Mouse (Mus musculus) T-cell, adult 2 months (primary cell): ENCODE data around the gene Rp9.
"Not testable (repeated sequence)": the region's sequence is repeated elsewhere in the genome, so short reads cannot be mapped to it uniquely, and the experiment has no call there.

Experiments
- DNase-seq: peaks from one replicate; pipeline ENCODE4 v3.0.0; 2022; ENCODE audit warnings: low spot score

Rp9 gene

GRCm38 (mm10) chr9:22420491-22420890 is 49.1 kb downstream of the Rp9 start:
- DNase-seq: no peak

- DNase-seq: no peak
Observed at GRCm38 (mm10) chr9:22419877-22420276, 49.7 kb downstream of the Rp9 start.

GRCm38 (mm10) chr9:22417547-22417946 is 52.0 kb downstream of the Rp9 start:
- DNase-seq: no peak

- DNase-seq: no peak
Observed at GRCm38 (mm10) chr9:22416187-22416586, 53.4 kb downstream of the Rp9 start.

- peak; percentile 95 for DNase-seq
Observed at GRCm38 (mm10) chr9:22411002-22411857, 58.3 kb downstream of the Rp9 start, which contains the start of gene 9530077C05Rik. Gene 9530077C05Rik, plus strand, starts transcription at chr9:22411513.

GRCm38 (mm10) chr9:22409501-22409900 is 60.0 kb downstream of the Rp9 start:
- no peak for DNase-seq

GRCm38 (mm10) chr9:22408344-22408743 is 61.2 kb downstream of the Rp9 start:
- DNase-seq: not testable (repeated sequence)

- not testable (repeated sequence) for DNase-seq
Observed at GRCm38 (mm10) chr9:22407633-22408032, 61.9 kb downstream of the Rp9 start.

- DNase-seq: no peak
Observed at GRCm38 (mm10) chr9:22405414-22405813, 64.1 kb downstream of the Rp9 start.

GRCm38 (mm10) chr9:22403501-22403900 is 66.0 kb downstream of the Rp9 start:
- not testable (repeated sequence) for DNase-seq

GRCm38 (mm10) chr9:22402976-22403375 is 66.6 kb downstream of the Rp9 start:
- no peak for DNase-seq

GRCm38 (mm10) chr9:22402001-22402400 is 67.5 kb downstream of the Rp9 start:
- DNase-seq: no peak

- no peak for DNase-seq
Observed at GRCm38 (mm10) chr9:22399021-22399420, 70.5 kb downstream of the Rp9 start.

- no peak for DNase-seq
Observed at GRCm38 (mm10) chr9:22394725-22395124, 74.8 kb downstream of the Rp9 start.

- DNase-seq: no peak
Observed at GRCm38 (mm10) chr9:22390390-22390789, 79.2 kb downstream of the Rp9 start.

GRCm38 (mm10) chr9:22389736-22390245 is 79.8 kb downstream of the Rp9 start:
- no peak for DNase-seq

- DNase-seq: peak; percentile 89
Observed at GRCm38 (mm10) chr9:22389021-22389476, 80.5 kb downstream of the Rp9 start, which contains the start of gene Anln. Gene Anln, minus strand, starts transcription at chr9:22389188.

- no peak for DNase-seq
Observed at GRCm38 (mm10) chr9:22388401-22388980, 81.1 kb downstream of the Rp9 start.

- DNase-seq: no peak
Observed at GRCm38 (mm10) chr9:22387901-22388300, 81.6 kb downstream of the Rp9 start.

- no peak for DNase-seq
Observed at GRCm38 (mm10) chr9:22385890-22386289, 83.7 kb downstream of the Rp9 start.

GRCm38 (mm10) chr9:22376086-22376485 is 93.5 kb downstream of the Rp9 start:
- no peak for DNase-seq

- DNase-seq: no peak
Observed at GRCm38 (mm10) chr9:22372760-22373159, 96.8 kb downstream of the Rp9 start.

- DNase-seq: no peak
Observed at GRCm38 (mm10) chr9:22368030-22368429, 101.5 kb downstream of the Rp9 start.
